Mouse (Mus musculus) hematopoietic multipotent progenitor cell, adult 10-12 weeks (in vitro differentiated cells): ENCODE results near the gene Fam208a. TPM values are rescaled to one million over a fixed set of nuclear protein-coding genes. Genes with fewer than 3 reads are reported as not detected.

Experiments used
- polyA plus RNA-seq: library from polyadenylated mRNA; stranded (reverse); fragments of >175 nt; gene quantifications from 2 replicates; pipeline ENCODE4 v1.2.3, GENCODE M21; 2012; ENCODE audit warnings: low replicate concordance

Fam208a gene
- 6.1 and 10.9 TPM in 2 replicates for polyA plus RNA-seq

DNA sequence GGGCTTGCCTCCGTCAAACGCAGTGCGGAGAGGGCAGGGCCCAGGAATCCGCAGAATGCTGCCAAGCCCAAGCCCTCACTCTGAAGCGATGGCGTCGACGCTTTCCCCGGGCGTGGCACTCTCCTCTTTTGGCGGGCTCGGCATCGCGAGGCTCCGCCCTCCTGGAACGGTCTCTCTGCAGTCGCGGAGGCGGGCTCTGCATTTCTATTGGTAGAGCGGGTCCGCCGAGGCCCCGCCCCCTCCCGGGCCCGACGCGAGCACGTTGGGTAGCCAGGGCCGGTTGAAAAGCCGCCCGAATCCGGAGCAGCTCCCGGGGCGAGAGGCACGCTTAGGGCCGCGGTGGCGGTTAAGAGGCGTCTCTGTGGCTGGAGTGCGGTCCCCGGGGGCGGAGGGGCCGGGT is at the start of gene Fam208a:
Gene Fam208a (plus strand): TSS at position 262 of the 400 bp plus-strand sequence.

GRCm38 (mm10) chr14:27507894-27508643 is 79.4 kb downstream of the Fam208a start, which contains the start of gene Ccdc66:
Gene Ccdc66 (minus strand): TSS chr14:27508460.

Other genes with a start within 250 kb of the Fam208a start
- 0.39 and 2.1 TPM in 2 replicates for gene Ccdc66, start 79.6 kb downstream of the Fam208a start, polyA plus RNA-seq
- 0.05 TPM in 1 of 2 replicates, not detected in the other for gene Erc2, start 193.6 kb downstream of the Fam208a start, polyA plus RNA-seq